ENCODE assay signal across 8 mouse cellular contexts in the genomic region with DNA sequence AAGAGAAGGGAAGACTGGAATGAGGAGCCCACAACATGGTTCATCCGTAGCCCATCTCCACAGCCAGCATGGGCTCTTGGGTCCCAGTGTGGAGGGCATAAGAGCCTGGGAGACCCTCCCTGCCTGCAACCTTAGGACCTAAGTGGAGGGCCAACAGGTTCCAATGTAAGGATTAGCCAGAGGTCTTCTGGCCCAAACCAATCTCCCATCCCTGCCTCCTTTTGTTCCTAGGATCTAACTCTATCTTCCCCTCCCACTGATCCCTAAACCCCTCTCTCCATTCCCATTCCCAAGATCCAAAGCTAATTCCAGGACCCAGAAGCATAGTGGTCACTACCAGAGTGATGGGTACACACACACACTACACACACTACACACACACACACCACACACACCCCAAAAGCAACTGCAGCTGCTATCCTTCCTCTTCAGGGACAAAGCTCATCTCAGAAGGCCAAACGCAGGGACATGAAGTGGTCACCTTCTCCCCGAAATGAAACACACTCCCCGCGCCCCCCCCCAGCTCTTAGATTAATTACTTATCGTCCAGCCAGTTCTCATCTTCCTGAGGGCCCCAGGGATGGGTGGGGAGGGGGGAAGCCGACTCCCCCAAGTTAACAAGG. TPM values are rescaled to one million over a fixed set of nuclear protein-coding genes. Genes with fewer than 3 reads are reported as not detected.
A peak's percentile ranks its signal among the peaks of the same experiment; 100 is the strongest.
DNase-seq lines count a peak whose midpoint lies in the region; ATAC-seq and TF ChIP-seq lines count a peak whose summit lies in the region.

No protein-coding gene starts in this region.

- TF ChIP-seq POLR2A in embryonic fibroblast, embryonic 13.5 days (IDR thresholded peaks at IDR 0.05; ENCODE audit: low read depth, low read length), result no peak

- H3K9ac ChIP-seq in lung, embryonic 15.5 days, result peak overlapping the region; percentile 82; the same call in 1 of the 2 replicates
- H3K9ac ChIP-seq in intestine, embryonic 16.5 days (ENCODE audit: low read depth, low read length), result peak overlapping the region; percentile 88
- H3K9ac ChIP-seq in neural tube, embryonic 14.5 days (replicated peaks; ENCODE audit: low read depth, low read length), result peak overlapping the region; percentile 94

- DNase-seq in lung, postnatal 36 days, result no peak
- no peak for DNase-seq in embryo, embryonic 10.5 days (ENCODE audit: low spot score)
- DNase-seq in cerebellum, adult 9-11 months, result no peak
- no peak for DNase-seq in right cerebral cortex, postnatal 10 days (ENCODE audit: low spot score in 2 of 2)

- H3K36me3 ChIP-seq in lung, embryonic 15.5 days, result no peaks in the 10 kb centered on the region
- H3K36me3 ChIP-seq in intestine, embryonic 16.5 days (ENCODE audit: control insufficient read depth, insufficient read depth, low read length), result no peaks in the 10 kb centered on the region
- H3K36me3 ChIP-seq in neural tube, embryonic 14.5 days (ENCODE audit: control insufficient read depth, insufficient read depth, low read length), result no peaks in the 10 kb centered on the region

- H3K4me1 ChIP-seq in lung, embryonic 15.5 days, result peaks cover 56% of the 10 kb centered on the region
- peaks cover 16% of the 10 kb centered on the region for H3K4me1 ChIP-seq in embryonic fibroblast, embryonic 13.5 days (ENCODE audit: control insufficient read depth, insufficient read depth, low read length)
- H3K4me1 ChIP-seq in intestine, embryonic 16.5 days (ENCODE audit: control insufficient read depth, insufficient read depth, low read length), result peaks cover 39% of the 10 kb centered on the region
- H3K4me1 ChIP-seq in neural tube, embryonic 14.5 days (ENCODE audit: control insufficient read depth, insufficient read depth, low read length), result peaks cover 42% of the 10 kb centered on the region

- 16% methylated on average over 7 of the region's 7 CpGs for WGBS in lung, embryonic 15.5 days
- WGBS in intestine, embryonic 16.5 days, result 11% methylated on average over 7 of the region's 7 CpGs
- WGBS in neural tube, embryonic 14.5 days, result 10% methylated on average over 7 of the region's 7 CpGs

- ATAC-seq in lung, embryonic 15.5 days (ENCODE audit: borderline replicate concordance, extremely low read depth, low FRiP score, low TSS enrichment), result no peak
- ATAC-seq in intestine, embryonic 16.5 days, result no peak
- no peak for ATAC-seq in neural tube, embryonic 14.5 days (ENCODE audit: low read depth)

- peak overlapping the region; percentile 90 for H3K4me2 ChIP-seq in lung, embryonic 15.5 days
- peak overlapping the region; percentile 83 for H3K4me2 ChIP-seq in intestine, embryonic 16.5 days (ENCODE audit: low read depth, low read length)
- H3K4me2 ChIP-seq in neural tube, embryonic 14.5 days (ENCODE audit: low read depth, low read length), result peak overlapping the region; percentile 91

- H3K27ac ChIP-seq in lung, embryonic 15.5 days, result no peak overlapping the region
- H3K27ac ChIP-seq in embryonic fibroblast, embryonic 13.5 days (ENCODE audit: insufficient read depth, low read length), result no peak overlapping the region
- H3K27ac ChIP-seq in intestine, embryonic 16.5 days (ENCODE audit: low read length), result peak overlapping the region; percentile 82
- H3K27ac ChIP-seq in neural tube, embryonic 14.5 days (ENCODE audit: low read depth, low read length), result peak overlapping the region; percentile 94

- H3K27me3 ChIP-seq in lung, embryonic 15.5 days, result no peaks in the 10 kb centered on the region
- H3K27me3 ChIP-seq in intestine, embryonic 16.5 days (replicated peaks; ENCODE audit: control insufficient read depth, insufficient read depth, low read length), result no peaks in the 10 kb centered on the region
- H3K27me3 ChIP-seq in neural tube, embryonic 14.5 days (ENCODE audit: control insufficient read depth, insufficient read depth, low read length), result no peaks in the 10 kb centered on the region

- H3K9me3 ChIP-seq in lung, embryonic 15.5 days, result no peaks in the 10 kb centered on the region
- no peaks in the 10 kb centered on the region for H3K9me3 ChIP-seq in intestine, embryonic 16.5 days (ENCODE audit: control insufficient read depth, low read length)
- H3K9me3 ChIP-seq in neural tube, embryonic 14.5 days (ENCODE audit: control insufficient read depth, low read length), result no peaks in the 10 kb centered on the region

- TF ChIP-seq CTCF in embryonic fibroblast, embryonic 13.5 days (IDR thresholded peaks at IDR 0.05; ENCODE audit: borderline replicate concordance, insufficient read depth, low read length), result no peak

- peak overlapping the region; percentile 85 for H3K4me3 ChIP-seq in lung, embryonic 15.5 days
- peak overlapping the region; percentile 70 for H3K4me3 ChIP-seq in embryonic fibroblast, embryonic 13.5 days (ENCODE audit: insufficient read depth, low read length)
- peak overlapping the region; percentile 81 for H3K4me3 ChIP-seq in intestine, embryonic 16.5 days (ENCODE audit: low read length)
- peak overlapping the region; percentile 86 for H3K4me3 ChIP-seq in neural tube, embryonic 14.5 days (ENCODE audit: low read depth, low read length)

RNA-seq across cellular contexts. Expression of a gene that starts 1.2 kb away (rescaled TPM):
- 71.3 and 76.7 TPM in 2 replicates for polyA plus RNA-seq in lung, embryonic 15.5 days (2015; fragmentation: Nextera tagmentation; extraction: Ambion mirVana)
- 47.8 and 54.9 TPM in 2 replicates for polyA plus RNA-seq in embryonic fibroblast, embryonic 13.5 days (2011; ENCODE audit: insufficient read length, low read depth, missing spikeins)
- polyA plus RNA-seq in intestine, embryonic 16.5 days (2015; fragmentation: Nextera tagmentation; extraction: Ambion mirVana), result 54.8 and 55.5 TPM in 2 replicates
- 44.2 and 47.3 TPM in 2 replicates for polyA plus RNA-seq in neural tube, embryonic 14.5 days (2014; fragmentation: Nextera tagmentation; extraction: Ambion mirVana)

RNA-seq across cellular contexts. Expression of a gene that starts 19.9 kb away (rescaled TPM):
- polyA plus RNA-seq in lung, embryonic 15.5 days (2015; fragmentation: Nextera tagmentation; extraction: Ambion mirVana), result 19.9 and 20.4 TPM in 2 replicates
- polyA plus RNA-seq in embryonic fibroblast, embryonic 13.5 days (2011; ENCODE audit: insufficient read length, low read depth, missing spikeins), result 6.5 and 10.2 TPM in 2 replicates
- 12.4 and 15.9 TPM in 2 replicates for polyA plus RNA-seq in intestine, embryonic 16.5 days (2015; fragmentation: Nextera tagmentation; extraction: Ambion mirVana)
- 1.4 and 1.5 TPM in 2 replicates for polyA plus RNA-seq in neural tube, embryonic 14.5 days (2014; fragmentation: Nextera tagmentation; extraction: Ambion mirVana)

RNA-seq across cellular contexts. Expression of a gene that starts 39.3 kb away (rescaled TPM):
- polyA plus RNA-seq in lung, embryonic 15.5 days (2015; fragmentation: Nextera tagmentation; extraction: Ambion mirVana), result 31.5 and 33.3 TPM in 2 replicates
- polyA plus RNA-seq in embryonic fibroblast, embryonic 13.5 days (2011; ENCODE audit: insufficient read length, low read depth, missing spikeins), result 37.9 and 40.0 TPM in 2 replicates
- polyA plus RNA-seq in intestine, embryonic 16.5 days (2015; fragmentation: Nextera tagmentation; extraction: Ambion mirVana), result 26.7 and 32.1 TPM in 2 replicates
- 32.5 and 42.5 TPM in 2 replicates for polyA plus RNA-seq in neural tube, embryonic 14.5 days (2014; fragmentation: Nextera tagmentation; extraction: Ambion mirVana)

RNA-seq across cellular contexts. Expression of a gene that starts 39.8 kb away (rescaled TPM):
- polyA plus RNA-seq in lung, embryonic 15.5 days (2015; fragmentation: Nextera tagmentation; extraction: Ambion mirVana), result 0.09 and 0.10 TPM in 2 replicates
- polyA plus RNA-seq in embryonic fibroblast, embryonic 13.5 days (2011; ENCODE audit: insufficient read length, low read depth, missing spikeins), result 0.37 and 0.45 TPM in 2 replicates
- 0.05 TPM in 2 replicates for polyA plus RNA-seq in intestine, embryonic 16.5 days (2015; fragmentation: Nextera tagmentation; extraction: Ambion mirVana)
- 0.12 and 0.23 TPM in 2 replicates for polyA plus RNA-seq in neural tube, embryonic 14.5 days (2014; fragmentation: Nextera tagmentation; extraction: Ambion mirVana)

RNA-seq across cellular contexts. Expression of a gene that starts 43.7 kb away (rescaled TPM):
- 112 and 136 TPM in 2 replicates for polyA plus RNA-seq in lung, embryonic 15.5 days (2015; fragmentation: Nextera tagmentation; extraction: Ambion mirVana)
- 113 and 124 TPM in 2 replicates for polyA plus RNA-seq in embryonic fibroblast, embryonic 13.5 days (2011; ENCODE audit: insufficient read length, low read depth, missing spikeins)
- 87.9 and 115 TPM in 2 replicates for polyA plus RNA-seq in intestine, embryonic 16.5 days (2015; fragmentation: Nextera tagmentation; extraction: Ambion mirVana)
- polyA plus RNA-seq in neural tube, embryonic 14.5 days (2014; fragmentation: Nextera tagmentation; extraction: Ambion mirVana), result 74.4 and 77.5 TPM in 2 replicates

Comparison
In these comparisons a context has a peak if more than half of its experiments do, and no peak if none do; other contexts are left out.
1. H3K27ac ChIP-seq: peak in intestine, embryonic 16.5 days (single experiment) and neural tube, embryonic 14.5 days (single experiment); none in lung, embryonic 15.5 days (single experiment) and embryonic fibroblast, embryonic 13.5 days (single experiment).
2. Peak in every context shown above with its lines, with median percentiles within 50 percentile points of each other: H3K4me2 ChIP-seq, H3K4me3 ChIP-seq and H3K9ac ChIP-seq.